Mouse (Mus musculus): ENCODE results near the gene Cdk5.

- TF ChIP-seq CTCF (IDR thresholded peaks at IDR 0.05; ENCODE audit: low read depth) (peak; percentile 94), EP300 (IDR thresholded peaks at IDR 0.05; ENCODE audit: low read depth) (no peak)
Measured at GRCm38 (mm10) chr5:24470600-24470999, 47.3 kb upstream of the Cdk5 start.

All from heart, postnatal 0 days (tissue).